Mouse (Mus musculus): ENCODE measurements at regions not wholly inside any gene's neighbourhood (a gene's known extent, or its start where the extent isn't known, plus 50 kb on each side); places are given as distances from the start of the nearest gene placed in this dataset.

GRCm38 (mm10) chr8:87019795-87020194, 134.7 kb upstream of the N4bp1 start:
- no peak for DNase-seq (ENCODE audit: low spot score)

GRCm38 (mm10) chr8:86975546-86975945, 90.5 kb upstream of the N4bp1 start:
- no peak for DNase-seq (ENCODE audit: low spot score)

- DNase-seq (ENCODE audit: low spot score): no peak
These were observed 86.7 kb upstream of the N4bp1 start for GRCm38 (mm10) chr8:86971736-86972135.

- DNase-seq (ENCODE audit: low spot score): no peak
These were observed 84.0 kb upstream of the N4bp1 start for GRCm38 (mm10) chr8:86969051-86969450.

- no peak for DNase-seq (ENCODE audit: low spot score)
These were observed 82.8 kb upstream of the N4bp1 start for GRCm38 (mm10) chr8:86967891-86968311.

GRCm38 (mm10) chr8:86961218-86962195, 76.4 kb upstream of the N4bp1 start:
- no peak for DNase-seq (ENCODE audit: low spot score)
